Mouse (Mus musculus): ENCODE data around the gene Peg3. TPM values are rescaled to one million over a fixed set of nuclear protein-coding genes. Genes with fewer than 3 reads are reported as not detected.
A peak's percentile ranks its signal among the peaks of the same experiment; 100 is the strongest.

Peg3 gene
- polyA plus RNA-seq, 1 experiment from 2014 or later = 36.4 TPM

- 65% methylated on average over 7 of the region's 7 CpGs for WGBS (ENCODE audit: insufficient replicate concordance)
- ATAC-seq (no peak), DNase-seq (no peak)
- no peak for TF ChIP-seq CTCF (IDR thresholded peaks at IDR 0.05; ENCODE audit: low read depth)
- TF ChIP-seq EP300 (IDR thresholded peaks at IDR 0.05; ENCODE audit: low read depth) = no peak
- no peak overlapping the region for H3K9ac ChIP-seq (replicated peaks)
- H3K9me3 ChIP-seq (ENCODE audit: low read length) = no peaks in the 10 kb centered on the region
- no peak overlapping the region for H3K4me3 ChIP-seq (ENCODE audit: low read depth, low read length)
- no peaks in the 10 kb centered on the region for H3K27me3 ChIP-seq (ENCODE audit: insufficient read depth, low read length)
- H3K4me1 ChIP-seq (ENCODE audit: insufficient read depth) = no peaks in the 10 kb centered on the region
- no peaks in the 10 kb centered on the region for H3K36me3 ChIP-seq (replicated peaks; ENCODE audit: insufficient read depth, low read length)
- no peak overlapping the region for H3K27ac ChIP-seq (ENCODE audit: low read depth)
- no peak overlapping the region for H3K4me2 ChIP-seq (ENCODE audit: low read depth, low read length)
These were observed 19.0 kb upstream of the Peg3 start for GRCm38 (mm10) chr7:6749196-6749595.

DNA sequence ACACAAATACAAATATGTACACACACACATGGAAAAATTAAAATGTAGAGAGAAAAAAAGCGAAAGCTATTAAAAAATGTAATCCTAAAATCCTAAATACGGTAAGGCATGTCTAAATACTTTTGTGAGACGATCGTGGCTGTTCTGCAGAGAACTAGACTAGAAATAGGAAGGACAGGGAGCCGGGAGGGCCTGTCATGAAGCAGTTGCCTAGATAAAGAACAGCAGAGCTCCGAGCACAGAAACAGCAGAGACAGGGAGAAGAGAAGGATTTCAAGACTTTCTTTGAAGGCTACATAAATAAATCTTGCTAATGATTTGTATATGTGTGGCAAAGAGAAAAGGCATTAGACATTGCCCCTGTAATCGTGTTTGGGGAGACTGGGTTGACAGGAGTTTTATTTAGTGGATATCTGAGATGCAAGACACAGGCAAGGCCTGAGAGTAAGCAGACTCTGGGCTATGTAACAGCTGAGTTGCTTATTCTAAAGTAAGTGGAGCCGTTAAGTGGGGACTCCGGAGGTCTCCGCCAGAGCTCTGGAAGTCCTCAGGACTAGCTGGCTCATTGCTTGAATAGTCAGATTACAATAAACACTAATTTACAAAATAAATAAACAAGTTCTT, 14.2 kb upstream of the Peg3 start:
- no peaks in the 10 kb centered on the region for H3K4me1 ChIP-seq (ENCODE audit: insufficient read depth)
- no peak for TF ChIP-seq EP300 (IDR thresholded peaks at IDR 0.05; ENCODE audit: low read depth)
- TF ChIP-seq CTCF (IDR thresholded peaks at IDR 0.05; ENCODE audit: low read depth) = no peak
- no peaks in the 10 kb centered on the region for H3K9me3 ChIP-seq (ENCODE audit: low read length)
- H3K4me3 ChIP-seq (ENCODE audit: low read depth, low read length) = no peak overlapping the region
- no peaks in the 10 kb centered on the region for H3K36me3 ChIP-seq (replicated peaks; ENCODE audit: insufficient read depth, low read length)
- H3K9ac ChIP-seq (replicated peaks) = no peak overlapping the region
- ATAC-seq (no peak), DNase-seq (no peak)
- H3K4me2 ChIP-seq (ENCODE audit: low read depth, low read length) = no peak overlapping the region
- 55% methylated on average over 10 of the region's 10 CpGs for WGBS (ENCODE audit: insufficient replicate concordance)
- H3K27me3 ChIP-seq (ENCODE audit: insufficient read depth, low read length) = no peaks in the 10 kb centered on the region
- H3K27ac ChIP-seq (ENCODE audit: low read depth) = no peak overlapping the region

GRCm38 (mm10) chr7:6736060-6736459, 5.8 kb upstream of the Peg3 start:
- Histone ChIP-seq H3K4me3 (ENCODE audit: low read depth, low read length) (no peak overlapping the region), H3K27me3 (ENCODE audit: insufficient read depth, low read length) (no peaks in the 10 kb centered on the region), H3K9ac (replicated peaks) (no peak overlapping the region), H3K4me1 (ENCODE audit: insufficient read depth) (no peaks in the 10 kb centered on the region), H3K27ac (ENCODE audit: low read depth) (no peak overlapping the region), H3K4me2 (ENCODE audit: low read depth, low read length) (no peak overlapping the region), H3K36me3 (replicated peaks; ENCODE audit: insufficient read depth, low read length) (no peaks in the 10 kb centered on the region), H3K9me3 (ENCODE audit: low read length) (no peaks in the 10 kb centered on the region)
- ATAC-seq (no peak), DNase-seq (no peak)
- no peak for TF ChIP-seq EP300 (IDR thresholded peaks at IDR 0.05; ENCODE audit: low read depth)
- no peak for TF ChIP-seq CTCF (IDR thresholded peaks at IDR 0.05; ENCODE audit: low read depth)
- WGBS (ENCODE audit: insufficient replicate concordance) = 70% methylated on average over 1 of the region's 1 CpGs

DNA sequence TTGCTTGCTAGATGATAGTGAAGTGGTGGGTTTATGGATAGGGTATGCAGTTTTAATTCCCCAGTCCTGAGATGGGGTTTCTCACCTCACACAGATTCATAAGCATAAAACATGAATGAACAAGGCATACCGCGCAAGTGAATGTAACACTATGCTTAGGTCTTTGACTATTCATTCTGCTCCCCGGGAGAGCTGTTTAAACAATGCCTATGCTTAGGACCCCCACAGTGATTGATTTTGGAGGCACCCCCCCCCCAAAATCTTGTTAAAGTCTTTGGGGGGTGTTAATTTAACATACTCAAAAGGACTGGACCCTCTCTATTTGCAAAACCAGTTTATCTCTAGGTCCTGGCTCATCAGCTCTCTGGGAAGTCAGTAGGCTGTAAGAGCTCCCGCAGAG, 1.7 kb upstream of the Peg3 start:
- DNase-seq (no peak), ATAC-seq (no peak)
- H3K27me3 ChIP-seq (ENCODE audit: insufficient read depth, low read length) = no peaks in the 10 kb centered on the region
- H3K9me3 ChIP-seq (ENCODE audit: low read length) = peaks cover 12% of the 10 kb centered on the region; the same call in 1 of the 2 replicates
- peak overlapping the region; percentile 3 for H3K9ac ChIP-seq (replicated peaks)
- peak overlapping the region; percentile 53 for H3K4me3 ChIP-seq (ENCODE audit: low read depth, low read length)
- TF ChIP-seq CTCF (IDR thresholded peaks at IDR 0.05; ENCODE audit: low read depth) (no peak), EP300 (IDR thresholded peaks at IDR 0.05; ENCODE audit: low read depth) (no peak)
- no peaks in the 10 kb centered on the region for H3K4me1 ChIP-seq (ENCODE audit: insufficient read depth)
- H3K4me2 ChIP-seq (ENCODE audit: low read depth, low read length) = peak overlapping the region; percentile 30
- H3K36me3 ChIP-seq (replicated peaks; ENCODE audit: insufficient read depth, low read length) = no peaks in the 10 kb centered on the region
- WGBS (ENCODE audit: insufficient replicate concordance) = 50% methylated on average over 4 of the region's 4 CpGs
- H3K27ac ChIP-seq (ENCODE audit: low read depth) = peak overlapping the region; percentile 69

DNA sequence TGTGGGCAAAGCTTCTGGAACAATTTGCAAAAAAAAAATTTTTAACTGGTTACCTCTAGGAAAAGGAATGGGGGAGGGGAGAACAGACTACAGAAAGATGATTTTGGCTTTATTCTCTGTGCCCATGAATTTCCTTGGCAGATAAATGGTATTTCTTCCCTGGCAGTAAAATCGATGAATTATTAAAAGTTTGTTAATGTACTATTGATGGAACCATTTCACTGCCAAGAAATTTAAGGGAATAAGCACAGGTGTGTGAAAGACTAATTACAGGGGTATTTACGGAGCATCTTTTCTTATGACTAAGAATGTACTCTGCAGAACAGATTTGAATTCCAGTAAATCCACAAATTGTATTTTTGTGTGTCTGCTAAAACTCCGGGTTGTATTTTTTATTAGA, 1.1 kb upstream of the Peg3 start:
- Histone ChIP-seq H3K27me3 (ENCODE audit: insufficient read depth, low read length) (no peaks in the 10 kb centered on the region), H3K4me3 (ENCODE audit: low read depth, low read length) (peak overlapping the region; percentile 53), H3K4me1 (ENCODE audit: insufficient read depth) (no peaks in the 10 kb centered on the region), H3K9me3 (ENCODE audit: low read length) (peaks cover 12% of the 10 kb centered on the region; the same call in 1 of the 2 replicates), H3K9ac (replicated peaks) (0 out of 2 replicates have a peak overlapping the region, but pooled peaks have one; percentile 3), H3K27ac (ENCODE audit: low read depth) (peak overlapping the region; percentile 81; the same call in 1 of the 2 replicates), H3K36me3 (replicated peaks; ENCODE audit: insufficient read depth, low read length) (no peaks in the 10 kb centered on the region), H3K4me2 (ENCODE audit: low read depth, low read length) (0 out of 2 replicates have a peak overlapping the region, but pooled peaks have one; percentile 59)
- 44% methylated on average over 3 of the region's 3 CpGs for WGBS (ENCODE audit: insufficient replicate concordance)
- TF ChIP-seq EP300 (IDR thresholded peaks at IDR 0.05; ENCODE audit: low read depth) (no peak), CTCF (IDR thresholded peaks at IDR 0.05; ENCODE audit: low read depth) (no peak)
- DNase-seq = no peak
- no peak for ATAC-seq

DNA sequence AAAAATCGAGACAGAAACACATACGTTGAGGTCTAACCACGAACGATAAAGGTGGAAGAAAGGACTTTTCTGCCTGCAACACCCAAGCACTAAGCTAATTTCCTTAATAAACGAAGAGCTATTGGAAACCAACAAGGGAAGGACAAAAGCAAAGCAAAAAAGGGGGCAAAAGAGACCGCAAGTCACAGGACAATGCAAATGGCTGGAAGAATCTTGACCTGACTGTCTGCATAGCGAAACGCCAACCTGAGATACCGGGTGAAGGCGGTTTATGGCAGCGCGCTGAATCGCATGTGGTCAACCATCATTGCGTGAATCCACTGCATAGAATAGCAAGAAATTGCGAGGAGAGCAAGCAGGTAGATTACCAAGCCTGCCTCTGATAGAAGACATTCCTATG, 570 bp upstream of the Peg3 start:
- no peaks in the 10 kb centered on the region for H3K4me1 ChIP-seq (ENCODE audit: insufficient read depth)
- peak overlapping the region; percentile 59; the same call in 1 of the 2 replicates for H3K4me2 ChIP-seq (ENCODE audit: low read depth, low read length)
- H3K36me3 ChIP-seq (replicated peaks; ENCODE audit: insufficient read depth, low read length) = peaks cover 3% of the 10 kb centered on the region
- H3K9ac ChIP-seq (replicated peaks) = peak overlapping the region; percentile 38
- H3K27ac ChIP-seq (ENCODE audit: low read depth) = peak overlapping the region; percentile 81
- no peak for DNase-seq
- H3K4me3 ChIP-seq (ENCODE audit: low read depth, low read length) = peak overlapping the region; percentile 53
- no peak for TF ChIP-seq EP300 (IDR thresholded peaks at IDR 0.05; ENCODE audit: low read depth)
- H3K27me3 ChIP-seq (ENCODE audit: insufficient read depth, low read length) = no peaks in the 10 kb centered on the region
- WGBS (ENCODE audit: insufficient replicate concordance) = 42% methylated on average over 15 of the region's 15 CpGs
- ATAC-seq = no peak
- peaks cover 12% of the 10 kb centered on the region; the same call in 1 of the 2 replicates for H3K9me3 ChIP-seq (ENCODE audit: low read length)
